Mouse (Mus musculus) A20 (cell line): Measurements from ENCODE around the gene Osbpl10.
"Not testable (repeated sequence)": the region's sequence is repeated elsewhere in the genome, so short reads cannot be mapped to it uniquely, and the experiment has no call there.

ENCODE experiments used
- DNase-seq: peaks from one replicate; pipeline ENCODE4 v3.0.0-alpha.2; 2011; ENCODE audit warnings: low read depth, low spot score

The Osbpl10 gene

DNA sequence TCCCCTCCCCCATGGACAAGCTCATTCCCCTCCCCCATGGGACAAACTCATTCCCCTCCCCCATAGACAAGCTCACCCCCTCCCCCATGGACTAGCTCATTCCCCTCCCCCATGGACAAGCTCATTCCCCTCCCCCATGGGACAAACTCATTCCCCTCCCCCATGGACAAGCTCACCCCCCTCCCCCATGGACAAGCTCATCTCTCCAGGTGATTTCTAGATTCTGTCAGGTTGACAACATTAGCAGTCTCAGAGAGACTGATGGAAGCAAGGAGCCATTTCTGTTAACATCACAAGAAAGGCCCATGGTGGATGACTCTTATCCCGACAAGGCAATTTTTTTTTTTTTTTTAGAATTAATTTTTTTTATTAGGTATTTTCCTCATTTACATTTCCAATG lies 52.7 kb downstream of the Osbpl10 start:
- not testable (repeated sequence) for DNase-seq

DNA sequence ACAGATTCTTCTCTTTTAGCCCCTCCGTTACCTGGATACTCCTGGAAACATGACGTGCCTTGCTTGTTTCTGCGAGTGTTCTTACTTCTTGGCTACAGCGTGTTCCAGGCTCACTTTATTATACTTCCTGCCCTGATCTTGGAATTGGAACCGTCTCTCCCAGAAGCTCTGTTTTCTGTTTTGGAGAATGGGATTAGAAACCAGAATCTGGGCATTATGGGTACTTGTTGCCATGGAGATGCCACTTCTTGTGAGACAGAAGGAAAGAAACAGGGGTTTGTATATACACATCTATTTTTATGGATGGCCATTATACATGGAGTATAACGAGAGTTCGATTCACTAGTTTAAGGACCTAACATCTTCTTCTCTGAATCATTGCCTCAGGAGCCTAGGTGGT lies 54.4 kb downstream of the Osbpl10 start:
- no peak for DNase-seq

DNA sequence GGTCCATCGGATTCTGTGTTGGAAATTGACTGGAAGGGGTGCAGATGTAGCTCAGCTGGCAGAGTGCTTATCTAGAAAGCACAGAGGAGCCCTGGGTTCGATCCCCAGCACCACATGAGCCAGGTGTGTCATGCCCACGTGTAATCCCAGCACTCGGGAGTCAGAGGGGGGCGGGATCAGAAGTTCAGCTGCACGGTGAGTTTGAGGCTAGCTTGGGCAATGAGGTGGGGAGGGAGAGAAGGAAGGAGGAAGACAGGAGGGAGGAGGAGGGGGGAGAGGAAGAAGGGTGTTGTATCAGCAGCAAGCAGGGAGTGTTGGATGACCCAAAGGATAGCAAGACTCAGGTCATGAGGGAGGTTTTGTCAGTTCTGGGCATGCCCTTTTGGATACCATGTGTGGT lies 55.9 kb downstream of the Osbpl10 start:
- no peak for DNase-seq

DNA sequence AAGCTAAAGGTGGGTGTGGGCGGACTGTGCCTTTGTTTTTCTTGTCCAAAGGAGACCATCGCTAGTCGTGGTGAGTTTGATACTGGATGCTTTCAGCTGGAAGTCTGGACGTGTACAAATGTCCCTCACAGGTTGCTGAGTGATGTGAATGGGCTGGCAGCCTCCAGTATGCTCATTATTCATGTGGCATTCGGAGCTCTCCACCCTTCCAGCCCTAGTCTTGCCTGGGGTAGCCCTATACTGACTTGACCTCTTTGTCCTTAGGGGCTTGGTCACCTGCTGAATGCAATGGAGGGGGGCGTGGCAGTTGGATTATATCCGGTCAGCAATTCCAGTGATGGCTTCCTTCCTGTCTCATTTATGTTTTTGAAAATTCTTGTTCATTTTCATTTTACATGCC lies 56.4 kb downstream of the Osbpl10 start:
- DNase-seq = no peak

DNA sequence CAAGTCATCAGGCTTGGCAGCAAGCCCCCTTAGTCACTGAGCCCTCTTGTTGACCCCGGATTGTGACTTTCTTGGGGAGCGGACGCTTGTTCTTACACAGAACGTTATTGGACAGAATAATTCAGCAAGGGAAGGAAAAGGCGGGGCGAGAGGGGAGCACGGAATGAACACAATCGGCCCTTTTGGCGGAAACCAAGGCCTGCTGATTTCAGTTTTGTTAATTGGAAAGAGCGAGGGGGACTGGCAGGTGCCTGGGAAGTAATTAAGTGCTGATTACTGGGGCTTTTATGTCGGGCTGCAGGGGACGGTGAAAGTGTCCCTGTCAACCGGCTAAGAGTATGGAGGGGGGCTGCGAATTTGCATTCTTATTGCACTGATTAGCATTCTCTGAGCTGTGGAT lies 59.8 kb downstream of the Osbpl10 start:
- no peak for DNase-seq

DNA sequence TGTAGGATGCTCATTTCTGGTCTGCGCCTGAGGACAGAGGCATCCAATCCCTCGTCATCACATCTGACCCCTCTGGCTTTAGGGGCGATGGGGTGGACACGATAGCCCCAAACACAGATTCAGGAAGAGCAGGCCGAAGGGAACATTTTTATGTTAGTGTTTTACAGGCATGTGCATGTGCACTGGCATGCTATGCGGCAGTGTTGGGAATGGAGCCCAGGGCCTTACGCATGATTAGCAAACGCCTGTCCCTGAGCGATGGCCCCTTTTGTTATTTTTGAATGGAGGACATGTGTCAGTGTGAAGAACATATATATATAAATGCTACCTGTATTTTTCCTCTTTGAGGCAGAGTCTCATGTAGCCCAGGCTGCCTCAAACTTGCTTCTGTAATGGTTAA lies 60.3 kb downstream of the Osbpl10 start:
- DNase-seq = no peak

DNA sequence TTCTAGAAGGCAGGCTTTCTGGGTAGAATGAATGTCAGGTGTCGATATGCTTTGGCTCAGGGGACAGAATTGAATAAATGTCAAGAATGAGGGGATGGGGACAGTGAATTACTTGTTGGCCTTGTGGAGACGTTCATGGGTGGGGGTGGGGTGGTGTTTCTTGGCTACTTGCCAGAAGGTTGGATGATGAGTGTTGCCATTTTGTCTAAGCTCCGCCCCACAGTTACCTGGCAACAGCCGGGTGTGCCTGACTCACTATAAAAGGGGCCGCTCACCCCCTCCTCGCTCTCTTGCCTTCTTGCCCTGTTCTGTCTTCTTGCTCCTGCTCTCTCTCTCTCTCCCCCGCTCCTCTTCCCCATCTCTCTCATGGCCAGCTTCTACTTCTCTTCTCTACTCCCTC lies 60.9 kb downstream of the Osbpl10 start:
- DNase-seq = no peak

DNA sequence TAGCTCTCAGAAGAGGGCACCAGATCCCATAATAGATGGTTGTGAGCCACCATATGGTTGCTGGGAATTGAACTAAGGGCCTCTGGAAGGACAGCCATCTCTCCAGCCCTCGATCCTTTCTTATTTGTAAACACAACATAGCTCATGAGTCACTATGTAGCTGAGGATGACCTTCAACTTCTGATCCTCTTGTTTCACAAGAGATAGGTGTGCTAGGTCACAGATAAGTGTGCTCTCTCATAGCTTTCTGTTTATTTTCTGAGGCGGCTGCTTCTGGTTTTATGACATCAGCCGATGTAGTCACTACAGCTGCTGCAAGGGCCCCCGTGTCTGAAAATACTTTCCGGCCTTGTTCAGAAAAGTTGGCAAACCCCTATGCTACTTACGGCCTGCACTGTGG lies 64.2 kb downstream of the Osbpl10 start:
- DNase-seq = no peak

DNA sequence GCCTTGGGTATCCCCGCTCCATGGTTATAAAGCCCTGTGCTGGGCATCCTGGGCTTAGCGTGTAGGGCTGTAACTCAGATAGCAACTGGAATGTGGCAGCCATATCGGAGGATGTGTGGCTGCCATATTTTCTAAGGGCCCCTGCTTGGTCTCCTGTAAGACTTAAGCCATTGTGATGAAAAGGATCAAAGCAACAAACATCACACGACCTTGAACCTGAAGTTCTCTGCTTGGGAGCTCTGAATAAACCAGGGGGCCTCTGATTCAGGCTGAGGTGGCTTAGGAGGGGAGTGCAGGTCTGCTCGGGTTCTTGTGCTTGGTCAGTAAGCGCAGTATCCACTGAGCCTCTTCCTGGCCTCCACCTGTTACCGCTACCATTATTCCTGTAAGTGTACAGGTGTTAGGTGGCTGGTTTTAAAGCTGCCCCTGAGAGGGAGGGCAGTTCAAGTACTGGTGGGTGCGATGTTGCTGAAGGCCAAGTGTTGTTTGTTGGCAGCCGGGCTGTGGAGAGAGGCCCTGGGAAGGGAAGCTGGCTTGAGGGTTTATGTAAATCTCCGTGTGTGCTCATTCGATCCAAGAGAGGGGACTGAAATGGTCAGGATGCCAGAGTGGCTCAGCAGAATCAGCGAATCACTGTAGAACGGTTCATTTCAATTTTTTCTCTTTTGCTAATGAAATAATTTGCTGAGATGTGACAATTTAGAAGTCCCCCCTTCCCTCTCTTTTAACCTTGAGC lies 64.8 kb downstream of the Osbpl10 start:
- no peak for DNase-seq

DNA sequence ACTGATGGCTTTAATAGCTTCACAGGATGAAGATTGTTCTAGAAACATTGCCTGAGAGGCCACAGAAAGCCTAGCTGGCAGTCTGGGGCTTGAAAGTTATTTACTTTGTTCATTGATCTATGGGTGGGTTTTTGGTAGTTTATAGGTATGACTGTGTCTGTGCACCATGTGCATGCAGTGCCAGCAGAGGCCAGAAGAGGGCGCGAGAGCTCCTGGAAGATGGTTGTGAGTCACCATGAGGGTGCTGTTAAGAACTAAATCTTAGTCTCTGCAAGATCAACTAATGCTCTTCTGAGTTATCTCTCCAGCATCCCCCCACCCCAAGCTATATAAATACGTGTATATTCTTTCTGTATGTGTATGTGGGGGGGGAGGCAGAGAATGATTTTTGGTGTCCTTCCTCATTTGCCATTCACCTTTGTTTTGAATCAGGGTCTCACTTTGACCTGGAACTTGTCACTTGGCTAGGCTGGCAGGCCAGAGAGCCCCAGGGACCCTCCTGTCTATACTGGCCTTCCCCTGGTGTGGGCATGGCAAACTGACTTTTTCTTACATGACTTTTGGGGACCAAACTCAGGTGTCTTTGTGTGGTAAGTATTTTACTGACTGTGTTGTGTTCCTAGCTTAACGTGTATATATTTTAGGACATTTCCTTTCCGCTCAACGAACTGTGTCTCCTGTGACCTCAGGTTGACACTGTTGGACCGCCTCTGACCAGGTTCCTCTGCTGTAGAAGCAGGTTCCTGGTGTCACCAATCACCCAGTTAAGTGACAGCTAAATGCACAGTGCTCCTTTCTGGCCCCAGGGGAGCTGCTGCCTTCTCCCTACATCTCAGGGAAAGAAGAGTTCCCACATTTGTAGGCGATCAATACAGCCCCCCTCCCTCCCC lies 65.8 kb downstream of the Osbpl10 start:
- peak; percentile 90 for DNase-seq

DNA sequence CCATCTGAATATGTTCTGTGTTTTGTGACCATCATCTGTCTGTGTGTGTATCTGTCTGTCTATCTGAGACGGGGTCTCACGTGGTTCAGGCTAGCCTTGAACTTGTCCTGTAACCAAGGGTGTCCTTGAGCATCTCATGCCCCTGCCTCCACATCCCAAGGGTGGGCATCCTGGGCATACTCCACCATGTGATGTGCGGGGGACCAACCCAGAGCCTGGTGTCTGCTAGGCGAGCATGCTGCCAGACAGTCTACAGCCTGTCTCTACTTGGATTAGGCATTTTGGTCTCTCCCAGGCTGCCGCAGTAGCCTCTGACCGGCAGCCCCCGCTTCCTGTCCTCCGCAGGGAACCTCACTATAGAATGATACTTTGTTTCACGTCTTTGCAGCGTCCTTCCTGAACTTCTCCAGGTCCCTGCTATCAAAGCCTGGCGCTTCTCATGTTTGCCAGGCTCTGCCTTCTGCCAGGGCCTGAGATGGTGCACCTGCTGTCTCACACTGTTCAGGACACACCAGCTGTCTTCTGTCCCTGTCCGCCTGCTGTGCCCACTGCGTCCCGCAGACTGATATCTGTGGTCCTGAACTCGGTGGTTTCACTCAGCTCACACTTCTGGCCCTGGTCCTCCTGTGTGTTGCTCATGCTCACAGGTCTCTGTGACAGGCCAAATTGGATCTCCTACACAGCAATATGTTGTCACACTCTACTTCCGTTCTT lies 66.9 kb downstream of the Osbpl10 start:
- peak; percentile 63 for DNase-seq

DNA sequence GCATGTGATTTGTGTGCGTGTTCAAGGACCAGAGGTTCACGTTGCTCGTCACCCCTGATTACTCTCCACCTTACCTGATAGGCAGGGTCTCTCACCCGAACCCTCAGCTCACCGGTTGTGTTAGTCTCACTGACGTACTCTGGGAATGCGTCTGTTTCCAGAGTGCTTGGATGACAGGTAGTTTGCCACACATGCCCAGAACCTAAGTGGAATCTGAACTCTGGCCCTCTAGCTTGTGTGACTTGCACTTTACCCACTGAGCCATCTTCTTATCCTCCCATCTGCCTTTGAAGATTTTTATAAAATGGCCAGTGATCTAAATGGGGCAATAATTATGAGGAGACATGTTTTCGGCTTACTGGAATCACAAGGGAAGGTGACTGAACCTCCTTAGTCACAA lies 68.3 kb downstream of the Osbpl10 start:
- no peak for DNase-seq

DNA sequence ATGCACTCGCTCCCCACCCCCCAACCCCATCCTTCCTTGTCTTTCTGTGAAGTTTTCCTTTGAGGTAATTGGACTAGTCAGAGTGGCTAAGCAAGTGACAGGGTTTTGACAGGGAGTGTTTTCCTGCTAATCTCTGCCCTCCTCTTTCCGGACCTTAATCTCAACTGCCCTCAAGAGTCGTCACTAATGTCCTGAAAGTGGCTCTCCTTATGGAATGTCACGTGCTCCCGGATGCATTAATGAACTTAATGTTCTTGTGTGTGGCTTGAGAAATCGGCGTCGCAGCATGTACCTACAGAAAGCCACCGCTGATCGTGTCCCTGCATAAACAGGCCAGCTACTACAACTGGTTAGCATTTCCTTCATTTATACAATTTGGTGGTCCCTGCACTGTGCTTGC lies 70.0 kb downstream of the Osbpl10 start:
- no peak for DNase-seq

DNA sequence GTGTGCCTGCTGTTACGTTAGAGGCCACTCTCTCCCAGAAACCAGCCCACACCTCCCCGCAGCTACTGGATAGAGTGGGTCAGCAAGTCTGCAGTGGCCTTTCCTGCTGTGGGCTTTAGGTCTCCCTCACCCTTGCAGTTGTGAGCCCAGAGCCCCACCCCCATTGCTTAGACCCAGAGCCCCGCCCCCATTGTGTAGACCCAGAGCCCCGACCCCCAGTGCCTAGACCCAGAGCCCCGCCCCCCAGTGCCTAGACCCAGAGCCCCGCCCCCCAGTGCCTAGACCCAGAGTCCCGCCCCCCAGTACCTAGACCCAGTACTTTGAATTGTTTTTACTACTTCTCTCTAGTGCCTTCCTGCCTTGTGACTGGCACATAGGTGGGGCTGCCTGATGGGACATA lies 70.5 kb downstream of the Osbpl10 start:
- DNase-seq = peak; percentile 54

DNA sequence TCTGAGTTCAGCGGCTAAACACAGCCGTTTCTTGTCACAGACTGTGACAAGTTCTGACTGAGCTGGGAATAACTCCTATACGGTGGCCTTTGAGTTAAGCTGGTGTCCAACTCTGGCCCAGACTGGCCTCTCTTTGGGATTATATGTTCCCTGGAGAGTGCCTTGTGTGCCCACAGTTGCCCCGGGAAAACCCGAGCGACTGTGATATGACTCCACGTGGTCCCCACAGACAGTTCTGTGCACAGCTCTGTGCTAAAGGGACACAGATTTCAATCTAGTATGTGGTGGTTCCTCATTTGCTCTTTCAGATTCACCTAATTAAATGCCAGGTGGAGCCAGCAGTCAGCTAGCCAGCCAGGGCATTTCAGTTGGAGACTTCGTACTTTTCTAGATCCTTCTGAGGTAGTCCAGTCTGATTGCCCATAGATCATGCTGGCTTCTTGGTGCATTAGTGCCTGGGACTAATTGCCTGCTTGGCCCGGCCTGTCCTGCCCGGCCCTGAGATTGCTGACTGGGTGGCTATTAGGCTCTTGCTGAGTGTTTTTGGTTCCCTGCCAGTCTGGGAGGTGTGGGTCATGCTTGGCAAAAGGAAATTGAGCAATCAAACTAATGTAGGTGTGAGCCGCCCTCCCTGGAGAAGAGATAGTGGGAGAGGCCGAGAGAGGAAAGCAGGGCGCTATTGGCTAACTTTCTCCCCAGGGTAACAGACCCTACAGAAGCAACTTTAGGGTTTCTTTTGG lies 71.8 kb downstream of the Osbpl10 start:
- DNase-seq = peak; percentile 88

DNA sequence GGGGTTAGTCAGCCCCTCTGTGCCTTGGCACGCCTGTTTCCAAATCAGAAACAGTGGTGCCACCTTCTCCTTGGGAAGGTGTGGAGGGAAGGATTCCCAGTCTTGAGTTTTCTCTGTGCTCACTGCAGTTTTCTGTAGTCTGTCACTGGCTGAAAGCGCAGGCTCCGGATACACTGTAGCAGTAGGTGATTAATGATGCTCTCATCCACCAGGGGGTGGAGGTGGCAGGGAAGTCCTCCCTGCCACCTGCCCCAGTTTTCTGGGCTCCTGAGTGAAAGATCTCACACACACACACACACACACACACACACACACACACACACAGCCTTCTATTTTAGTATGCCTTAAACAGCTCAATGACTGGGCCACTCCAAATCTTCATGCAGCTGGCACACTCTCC lies 73.6 kb downstream of the Osbpl10 start:
- DNase-seq = peak; percentile 57

DNA sequence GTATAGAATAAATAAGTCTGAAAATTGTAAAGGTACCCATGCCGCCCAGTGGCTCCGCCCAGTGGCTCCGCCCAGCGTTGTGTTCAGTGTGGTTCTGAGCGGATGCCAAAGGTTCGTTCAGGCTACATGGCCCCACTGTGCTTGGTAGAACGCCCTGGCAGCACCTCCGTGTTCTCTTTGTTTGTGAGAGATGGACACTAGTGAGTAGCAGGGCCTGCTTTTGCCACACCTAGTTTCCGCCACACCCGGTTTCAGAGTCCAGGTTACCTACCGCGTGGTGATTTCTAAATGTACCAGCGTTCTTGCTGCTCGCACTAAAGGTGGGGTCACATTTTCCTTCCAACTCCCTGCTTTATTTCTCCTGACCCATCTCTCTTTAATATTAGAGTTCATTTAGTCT lies 75.4 kb downstream of the Osbpl10 start:
- no peak for DNase-seq

DNA sequence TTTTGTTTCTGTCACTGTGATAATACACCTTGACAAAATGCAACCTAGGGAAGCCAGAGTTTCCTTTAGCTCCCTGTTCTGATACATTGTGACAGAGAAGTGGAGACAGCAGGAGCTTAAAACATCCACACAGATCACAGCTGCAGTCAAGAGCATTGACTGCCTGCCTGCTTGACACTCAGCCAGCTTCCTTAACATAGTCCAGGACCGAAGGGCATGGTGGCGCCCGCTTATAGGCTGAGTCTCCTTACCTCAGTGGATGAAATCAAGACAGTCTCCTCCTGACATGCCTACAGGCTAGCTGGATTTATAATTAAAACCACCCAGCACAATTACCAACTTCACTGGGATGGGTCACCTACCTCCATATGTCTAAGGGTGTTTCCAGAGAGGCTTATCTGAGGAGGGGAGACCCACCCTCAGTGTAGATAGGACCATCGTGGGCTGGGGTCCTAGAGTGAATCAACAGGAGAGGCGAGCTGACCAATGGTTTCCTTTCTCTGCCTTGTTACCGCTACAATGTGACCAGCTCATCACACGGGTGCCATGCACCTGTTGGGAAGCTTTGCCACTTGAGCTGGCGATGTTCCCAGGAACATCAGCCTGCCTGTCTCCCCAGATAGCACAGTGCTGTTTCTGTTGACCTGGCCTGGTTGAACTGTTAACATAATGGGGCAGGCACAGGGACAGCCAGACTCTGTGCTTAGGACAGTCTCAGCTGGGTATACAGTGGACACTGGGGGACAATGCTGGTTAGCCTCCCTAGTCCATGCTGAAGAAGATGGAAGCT lies 76.9 kb downstream of the Osbpl10 start:
- peak; percentile 57 for DNase-seq

DNA sequence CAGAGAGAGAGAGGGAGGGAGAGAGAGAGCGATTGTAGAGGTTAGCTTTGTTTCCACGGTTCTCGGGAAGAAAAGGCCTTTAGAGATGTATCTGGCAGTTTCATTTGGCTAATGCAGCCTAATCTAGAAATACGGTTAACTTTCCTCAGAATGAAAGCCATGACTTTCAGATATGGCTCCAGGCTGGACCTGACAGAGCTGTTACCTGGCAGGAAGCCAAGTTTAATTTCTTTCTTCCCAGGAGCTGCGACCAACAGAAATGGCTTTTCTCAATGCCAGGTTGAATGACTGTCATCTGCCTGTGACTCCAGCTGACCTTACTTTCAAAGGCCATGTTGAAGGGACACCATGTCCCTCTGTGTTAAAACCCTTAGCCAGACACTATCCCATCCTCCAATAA lies 80.4 kb downstream of the Osbpl10 start:
- DNase-seq = no peak

DNA sequence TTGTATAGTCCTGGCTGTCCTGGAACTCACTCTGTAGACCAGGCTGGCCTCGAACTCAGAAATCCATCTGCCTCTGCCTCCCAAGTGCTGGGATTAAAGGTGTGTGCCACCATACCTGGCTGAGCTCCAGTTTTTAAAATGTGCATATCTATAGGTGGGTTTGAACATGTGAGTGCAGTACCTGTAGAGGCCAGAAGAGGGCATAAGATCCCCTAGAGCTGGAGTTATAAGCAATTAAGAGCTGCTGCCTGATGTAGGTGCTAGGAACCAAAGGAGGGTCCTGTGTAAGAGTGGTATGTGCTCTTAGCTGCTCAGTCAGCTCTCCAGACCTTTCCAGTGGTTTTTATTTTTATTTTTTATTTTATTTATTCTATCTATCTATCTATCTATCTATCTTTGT lies 86.5 kb downstream of the Osbpl10 start:
- DNase-seq = peak; percentile 40

DNA sequence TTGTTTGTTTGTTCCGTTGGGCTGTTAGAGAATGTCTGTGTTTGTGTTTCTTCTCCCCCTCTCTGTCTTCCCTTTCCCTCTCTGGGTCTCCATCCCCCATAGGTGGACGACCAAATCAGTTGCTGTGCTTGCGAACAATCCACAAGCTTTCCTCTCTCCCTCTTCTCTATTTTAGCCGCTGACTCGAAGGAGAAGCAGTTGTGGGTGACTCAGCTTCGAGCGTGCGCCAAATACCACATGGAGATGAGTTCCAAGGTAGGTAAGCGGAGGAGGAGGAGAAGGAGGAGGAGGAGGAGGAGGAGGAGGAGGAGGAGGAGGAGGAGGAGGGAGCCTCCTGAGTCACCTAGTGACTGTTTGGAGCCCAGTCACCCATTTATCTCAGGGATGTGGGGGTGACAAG lies 88.7 kb downstream of the Osbpl10 start:
- no peak for DNase-seq
